In genomic region chr3:146451375-146451774, GRCm38 (mm10) we compare ENCODE assay signal across 11 mouse cellular contexts. TPM values are rescaled to one million over a fixed set of nuclear protein-coding genes. Genes with fewer than 3 reads are reported as not detected.
A peak's percentile ranks its signal among the peaks of the same experiment; 100 is the strongest.
DNase-seq lines count a peak whose midpoint lies in the region; ATAC-seq and TF ChIP-seq lines count a peak whose summit lies in the region.
"Had no signal": no experiment of that assay in that cellular context is flagged by ENCODE, and none has a peak within 500 bp of the region (broad histone marks: within the 10 kb centered on the region; RNA-seq: fewer than 3 reads in every experiment).

No protein-coding gene starts in this region.

- 87% methylated on average over 5 of the region's 5 CpGs for WGBS in hindbrain, embryonic 12.5 days
- 89% methylated on average over 5 of the region's 5 CpGs for whole genome bisulfite sequencing in hindbrain, embryonic 10.5 days
- WGBS in lung, postnatal 0 days = 87% methylated on average over 5 of the region's 5 CpGs
- WGBS in embryonic facial prominence, embryonic 14.5 days = 85% methylated on average over 5 of the region's 5 CpGs

- H3K9ac ChIP-seq in hindbrain, embryonic 12.5 days = no peak overlapping the region
- no peak overlapping the region for H3K9ac ChIP-seq in lung, postnatal 0 days (replicated peaks; ENCODE audit: low read depth)
- no peak overlapping the region for H3K9ac ChIP-seq in embryonic facial prominence, embryonic 14.5 days (ENCODE audit: low read depth, low read length)

- ATAC-seq in hindbrain, embryonic 12.5 days (ENCODE audit: low FRiP score) = no peak
- ATAC-seq in lung, postnatal 0 days = no peak
- no peak for ATAC-seq in embryonic facial prominence, embryonic 14.5 days (ENCODE audit: low read depth)

- no peaks in the 10 kb centered on the region for H3K36me3 ChIP-seq in hindbrain, embryonic 12.5 days
- H3K36me3 ChIP-seq in hindbrain, embryonic 10.5 days = 0 out of 2 replicates have a peak, but pooled peaks cover 3% of the 10 kb centered on the region
- H3K36me3 ChIP-seq in lung, postnatal 0 days (ENCODE audit: insufficient read depth, low read length) = no peaks in the 10 kb centered on the region
- peaks cover 9% of the 10 kb centered on the region for H3K36me3 ChIP-seq in embryonic facial prominence, embryonic 14.5 days (ENCODE audit: control insufficient read depth, insufficient read depth, low read length)

- no peak for TF ChIP-seq CTCF in lung, postnatal 0 days (IDR thresholded peaks at IDR 0.05)

- DNase-seq in hindbrain, embryonic 10.5 days (ENCODE audit: low spot score) = no peak
- DNase-seq in lung, postnatal 0 days (ENCODE audit: low spot score) = peak; percentile 29
- no peak for DNase-seq in lung, postnatal 10 days
- no peak for DNase-seq in embryonic facial prominence, embryonic 14.5 days (ENCODE audit: low spot score)
- peak; percentile 3 for DNase-seq in retina, embryonic 14.5 days (ENCODE audit: low spot score)
- DNase-seq in frontal cortex, postnatal 10 days (ENCODE audit: low spot score in 2 of 2) = no peak
- DNase-seq in cerebellum, postnatal 14 days = no peak
- DNase-seq: adrenal gland, postnatal 25 days; cerebellum, adult 8-10 months had no signal

- TF ChIP-seq EP300 in lung, postnatal 0 days (IDR thresholded peaks at IDR 0.05) = no peak

- H3K4me2 ChIP-seq in hindbrain, embryonic 12.5 days (replicated peaks) = peak overlapping the region; percentile 64; the same call in 1 of the 2 replicates
- peak overlapping the region; percentile 73; the same call in 1 of the 2 replicates for H3K4me2 ChIP-seq in lung, postnatal 0 days (replicated peaks; ENCODE audit: low read depth, low read length)
- H3K4me2 ChIP-seq in embryonic facial prominence, embryonic 14.5 days (ENCODE audit: low read depth, low read length) = peak overlapping the region; percentile 55

- H3K4me1 ChIP-seq in hindbrain, embryonic 12.5 days = peaks cover 10% of the 10 kb centered on the region
- H3K4me1 ChIP-seq in hindbrain, embryonic 10.5 days (replicated peaks) = peaks cover 13% of the 10 kb centered on the region; the same call in 1 of the 2 replicates
- H3K4me1 ChIP-seq in lung, postnatal 0 days (ENCODE audit: insufficient read depth, low read depth, low read length) = peaks cover 5% of the 10 kb centered on the region; the same call in 1 of the 2 replicates
- H3K4me1 ChIP-seq in embryonic facial prominence, embryonic 14.5 days (ENCODE audit: control insufficient read depth, insufficient read depth, low read length) = no peaks in the 10 kb centered on the region

- H3K27ac ChIP-seq in hindbrain, embryonic 12.5 days = no peak overlapping the region
- no peak overlapping the region for H3K27ac ChIP-seq in hindbrain, embryonic 10.5 days
- H3K27ac ChIP-seq in lung, postnatal 0 days (ENCODE audit: low read length) = no peak overlapping the region
- no peak overlapping the region for H3K27ac ChIP-seq in embryonic facial prominence, embryonic 14.5 days (replicated peaks; ENCODE audit: low read depth, low read length)

- no peak overlapping the region for H3K4me3 ChIP-seq in hindbrain, embryonic 12.5 days
- H3K4me3 ChIP-seq in hindbrain, embryonic 10.5 days = no peak overlapping the region
- peak overlapping the region; percentile 68; the same call in 1 of the 2 replicates for H3K4me3 ChIP-seq in lung, postnatal 0 days (ENCODE audit: low read depth, low read length)
- H3K4me3 ChIP-seq in embryonic facial prominence, embryonic 14.5 days (ENCODE audit: low read depth, low read length) = no peak overlapping the region; the same call in 1 of the 2 replicates

- H3K9me3 ChIP-seq in hindbrain, embryonic 12.5 days (replicated peaks) = no peaks in the 10 kb centered on the region
- no peaks in the 10 kb centered on the region for H3K9me3 ChIP-seq in hindbrain, embryonic 10.5 days
- H3K9me3 ChIP-seq in lung, postnatal 0 days (ENCODE audit: low read length) = no peaks in the 10 kb centered on the region
- H3K9me3 ChIP-seq in embryonic facial prominence, embryonic 14.5 days (ENCODE audit: control insufficient read depth, low read length) = no peaks in the 10 kb centered on the region
- H3K9me3 ChIP-seq: heart, embryonic 12.5 days had no signal

- no peaks in the 10 kb centered on the region for H3K27me3 ChIP-seq in hindbrain, embryonic 12.5 days
- no peaks in the 10 kb centered on the region for H3K27me3 ChIP-seq in hindbrain, embryonic 10.5 days (ENCODE audit: insufficient read depth, poor library complexity, severe bottlenecking)
- H3K27me3 ChIP-seq in lung, postnatal 0 days (replicated peaks; ENCODE audit: insufficient read depth, low read length) = no peaks in the 10 kb centered on the region
- no peaks in the 10 kb centered on the region for H3K27me3 ChIP-seq in embryonic facial prominence, embryonic 14.5 days (replicated peaks; ENCODE audit: control insufficient read depth, insufficient read depth, low read length)
- H3K27me3 ChIP-seq: heart, embryonic 12.5 days had no signal

RNA-seq across cellular contexts. Expression of gene Ctbs, which starts 1.8 kb away (rescaled TPM):
- 6.9 and 7.5 TPM in 2 replicates for polyA plus RNA-seq in hindbrain, embryonic 12.5 days (2016; fragmentation: Nextera tagmentation; extraction: Ambion mirVana)
- polyA plus RNA-seq in hindbrain, embryonic 10.5 days (2016; fragmentation: Nextera tagmentation; extraction: Ambion mirVana) = 4.3 and 5.6 TPM in 2 replicates
- polyA plus RNA-seq in lung, postnatal 0 days (2015; fragmentation: Nextera tagmentation; extraction: Ambion mirVana) = 14.8 and 15.9 TPM in 2 replicates
- polyA plus RNA-seq in embryonic facial prominence, embryonic 14.5 days (2014; fragmentation: Nextera tagmentation; extraction: Ambion mirVana) = 10.5 and 12.7 TPM in 2 replicates

RNA-seq across cellular contexts. Expression of gene Ssx2ip, which starts 46.9 kb away (rescaled TPM):
- 20.9 and 25.5 TPM in 2 replicates for polyA plus RNA-seq in hindbrain, embryonic 12.5 days (2016; fragmentation: Nextera tagmentation; extraction: Ambion mirVana)
- 20.2 and 26.0 TPM in 2 replicates for polyA plus RNA-seq in hindbrain, embryonic 10.5 days (2016; fragmentation: Nextera tagmentation; extraction: Ambion mirVana)
- polyA plus RNA-seq in lung, postnatal 0 days (2015; fragmentation: Nextera tagmentation; extraction: Ambion mirVana) = 21.8 and 25.0 TPM in 2 replicates
- polyA plus RNA-seq in embryonic facial prominence, embryonic 14.5 days (2014; fragmentation: Nextera tagmentation; extraction: Ambion mirVana) = 34.5 and 35.1 TPM in 2 replicates

RNA-seq across cellular contexts. Expression of gene Spata1, which starts 48.2 kb away (rescaled TPM):
- polyA plus RNA-seq in hindbrain, embryonic 12.5 days (2016; fragmentation: Nextera tagmentation; extraction: Ambion mirVana) = 6.8 and 8.7 TPM in 2 replicates
- polyA plus RNA-seq in hindbrain, embryonic 10.5 days (2016; fragmentation: Nextera tagmentation; extraction: Ambion mirVana) = 5.0 and 5.5 TPM in 2 replicates
- polyA plus RNA-seq in lung, postnatal 0 days (2015; fragmentation: Nextera tagmentation; extraction: Ambion mirVana) = 4.4 and 5.8 TPM in 2 replicates
- polyA plus RNA-seq in embryonic facial prominence, embryonic 14.5 days (2014; fragmentation: Nextera tagmentation; extraction: Ambion mirVana) = 5.1 and 6.0 TPM in 2 replicates

RNA-seq across cellular contexts. Expression of gene Gng5, which starts 48.2 kb away (rescaled TPM):
- polyA plus RNA-seq in hindbrain, embryonic 12.5 days (2016; fragmentation: Nextera tagmentation; extraction: Ambion mirVana) = 727 and 828 TPM in 2 replicates
- 1,255 and 1,284 TPM in 2 replicates for polyA plus RNA-seq in hindbrain, embryonic 10.5 days (2016; fragmentation: Nextera tagmentation; extraction: Ambion mirVana)
- 1,414 and 1,430 TPM in 2 replicates for polyA plus RNA-seq in lung, postnatal 0 days (2015; fragmentation: Nextera tagmentation; extraction: Ambion mirVana)
- 846 and 915 TPM in 2 replicates for polyA plus RNA-seq in embryonic facial prominence, embryonic 14.5 days (2014; fragmentation: Nextera tagmentation; extraction: Ambion mirVana)

Comparison
In these comparisons a context has a peak if more than half of its experiments do, and no peak if none do; other contexts are left out.
1. DNase-seq: peak in lung, postnatal 0 days (single experiment) and retina, embryonic 14.5 days (single experiment); none in hindbrain, embryonic 10.5 days (single experiment), lung, postnatal 10 days (single experiment), embryonic facial prominence, embryonic 14.5 days (single experiment), frontal cortex, postnatal 10 days (0 of 2) and cerebellum, postnatal 14 days (0 of 2).
2. Peak in every context shown above with its lines, with median percentiles within 50 percentile points of each other: H3K4me2 ChIP-seq.